Mouse (Mus musculus): ENCODE results near the gene Rps6kc1.

GRCm38 (mm10) chr1:190695589-190695988 lies 216.0 kb downstream of the Rps6kc1 start:
- TF ChIP-seq CTCF (IDR thresholded peaks at IDR 0.05; ENCODE audit: borderline replicate concordance, control insufficient read depth, extremely low read depth, insufficient read depth, low read length, poor library complexity) (no peak), POLR2A (IDR thresholded peaks at IDR 0.05; ENCODE audit: control insufficient read depth, extremely low read depth, insufficient read depth, low read length, poor library complexity) (no peak)

Data from thymus, adult 2 months (tissue).